Mouse (Mus musculus) cerebellum, adult 9-11 months (tissue): Measurements from ENCODE around the gene Hivep2.

Experiments used
- DNase-seq: peaks from one replicate; pipeline ENCODE4 v3.0.0; 2022

Hivep2 gene

GRCm38 (mm10) chr10:14087316-14087715 is 121.4 kb downstream of the Hivep2 start:
- no peak for DNase-seq

DNA sequence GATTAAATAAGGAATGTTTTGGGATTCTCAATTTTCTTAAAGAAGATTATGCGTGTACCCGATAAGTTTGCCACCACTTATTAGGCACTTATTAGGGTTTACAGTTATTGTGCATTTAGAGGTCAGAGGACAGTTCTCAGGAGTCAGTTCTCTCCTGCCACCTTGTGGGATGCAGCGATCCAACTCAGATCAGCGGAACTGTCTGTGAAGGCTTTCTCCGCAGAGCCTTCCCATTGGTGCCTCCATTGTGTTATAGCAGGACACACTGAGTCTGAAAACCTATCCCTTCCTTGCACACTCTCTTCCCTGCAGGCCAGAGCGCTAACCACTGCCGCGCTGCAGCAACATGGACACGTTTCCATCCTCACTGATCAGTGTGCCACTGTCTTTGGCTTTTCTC is 123.6 kb downstream of the Hivep2 start:
- DNase-seq = no peak

- no peak for DNase-seq
Measured at GRCm38 (mm10) chr10:14094033-14094432, 128.2 kb downstream of the Hivep2 start.

DNA sequence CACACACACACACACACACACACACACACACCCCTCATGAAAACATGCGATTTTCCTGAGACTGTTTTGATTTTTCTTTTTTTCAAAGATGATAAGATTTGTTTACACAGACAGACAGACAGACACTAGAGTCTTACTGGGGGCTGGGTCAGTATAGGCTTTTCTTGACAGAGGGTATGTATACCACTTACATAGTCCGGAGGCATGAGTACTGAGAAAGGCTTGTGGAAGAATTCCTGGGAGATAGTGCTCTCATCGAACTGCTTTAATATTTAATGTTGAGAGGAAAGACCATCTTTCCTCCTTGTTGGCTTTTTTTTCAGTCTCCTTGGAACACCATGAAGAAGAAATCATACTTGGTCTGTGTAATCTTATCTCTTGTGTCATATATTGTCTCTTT is 130.2 kb downstream of the Hivep2 start:
- DNase-seq = no peak

DNA sequence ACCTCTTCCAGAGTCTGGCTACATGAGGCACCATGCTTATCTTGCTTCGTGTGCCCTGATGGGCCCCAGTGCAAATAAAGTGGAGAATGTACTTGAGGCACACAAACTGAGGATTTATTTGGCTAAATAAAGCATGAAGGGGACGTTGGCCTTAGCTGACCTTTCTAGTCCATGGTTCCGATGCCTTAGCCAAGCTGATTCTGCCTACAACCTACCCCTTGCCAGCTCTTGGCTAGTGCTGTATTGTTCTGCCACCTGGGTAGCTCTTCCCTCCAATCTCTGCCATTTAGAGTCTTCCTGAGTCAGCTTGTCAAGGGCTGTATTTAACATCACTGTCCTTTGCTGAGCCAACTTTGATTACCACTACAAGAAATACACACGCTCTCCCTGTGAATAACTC is 133.3 kb downstream of the Hivep2 start:
- DNase-seq = peak; percentile 90

- no peak for DNase-seq
Measured at GRCm38 (mm10) chr10:14100041-14100440, 134.2 kb downstream of the Hivep2 start.

DNA sequence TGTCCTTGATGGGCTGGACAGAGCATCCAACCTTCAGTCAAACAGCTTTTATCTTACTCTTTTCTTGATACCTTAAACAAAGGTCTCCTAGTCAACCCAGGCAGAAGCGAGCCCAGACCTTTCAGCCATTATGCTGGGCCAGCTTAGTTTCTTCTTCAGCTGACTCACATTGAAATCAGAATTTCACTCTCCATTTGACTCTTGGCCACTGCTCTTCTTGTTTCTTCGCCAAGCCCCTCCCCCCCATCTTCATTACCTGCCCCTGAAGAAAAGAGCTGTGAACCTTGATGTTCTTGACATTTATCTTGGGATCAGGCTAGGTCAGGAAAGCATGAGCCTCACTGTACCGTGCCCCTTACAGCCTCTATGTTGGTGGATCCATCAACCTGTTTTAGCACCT is 135.0 kb downstream of the Hivep2 start:
- DNase-seq = no peak

DNA sequence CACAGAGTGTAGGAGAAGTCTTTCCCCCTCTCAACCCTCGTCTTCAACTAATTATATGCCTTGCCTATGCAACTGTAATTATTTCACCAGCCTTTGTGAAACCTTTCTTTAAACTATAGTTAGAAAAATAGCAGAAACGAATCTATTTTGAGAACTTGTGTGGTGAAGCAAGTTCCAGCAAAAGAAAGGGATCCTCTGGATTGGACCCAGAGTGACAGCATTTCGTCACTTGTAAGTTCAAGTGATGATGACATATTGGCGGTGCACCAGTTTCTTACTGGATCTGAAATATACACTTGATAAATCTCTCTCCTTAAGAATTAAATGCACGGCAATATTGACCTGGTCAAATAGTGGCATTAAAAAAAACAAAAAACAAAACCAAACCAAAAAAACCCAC is 136.1 kb downstream of the Hivep2 start:
- no peak for DNase-seq

DNA sequence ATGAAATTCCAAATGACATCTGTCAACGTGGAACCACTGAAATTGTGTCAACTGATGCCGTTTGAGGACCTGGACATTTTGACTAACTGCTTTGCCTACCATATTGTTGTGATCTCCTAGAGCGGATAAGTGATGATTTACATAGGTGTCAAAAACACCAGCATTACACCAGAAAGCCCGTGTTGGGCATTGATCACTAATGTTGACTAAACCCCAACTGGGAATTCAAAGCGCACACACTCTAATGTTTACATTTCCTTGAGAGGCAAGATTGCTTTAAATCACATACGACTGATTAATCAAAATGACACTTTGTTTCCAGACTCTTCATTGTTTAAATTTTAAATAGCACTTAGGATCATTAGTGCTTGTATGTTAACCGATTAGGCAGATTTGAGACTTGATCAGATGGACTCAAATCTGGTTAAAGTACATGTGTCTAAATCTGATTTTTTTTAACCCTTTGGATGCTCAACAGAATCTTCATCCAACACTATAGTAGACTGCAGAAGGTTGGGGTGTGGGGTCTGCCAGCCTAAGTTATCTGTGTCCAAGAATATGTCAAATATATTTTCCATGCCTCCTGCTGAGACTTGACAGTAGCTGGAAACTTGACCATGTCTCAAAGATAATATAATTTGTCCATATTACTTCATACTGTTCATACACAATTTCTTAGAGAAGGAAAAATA is 142.3 kb downstream of the Hivep2 start:
- no peak for DNase-seq

GRCm38 (mm10) chr10:14115846-14116245 is 150.0 kb downstream of the Hivep2 start:
- DNase-seq = no peak

- DNase-seq = no peak
Measured at GRCm38 (mm10) chr10:14116978-14117377, 151.1 kb downstream of the Hivep2 start.

DNA sequence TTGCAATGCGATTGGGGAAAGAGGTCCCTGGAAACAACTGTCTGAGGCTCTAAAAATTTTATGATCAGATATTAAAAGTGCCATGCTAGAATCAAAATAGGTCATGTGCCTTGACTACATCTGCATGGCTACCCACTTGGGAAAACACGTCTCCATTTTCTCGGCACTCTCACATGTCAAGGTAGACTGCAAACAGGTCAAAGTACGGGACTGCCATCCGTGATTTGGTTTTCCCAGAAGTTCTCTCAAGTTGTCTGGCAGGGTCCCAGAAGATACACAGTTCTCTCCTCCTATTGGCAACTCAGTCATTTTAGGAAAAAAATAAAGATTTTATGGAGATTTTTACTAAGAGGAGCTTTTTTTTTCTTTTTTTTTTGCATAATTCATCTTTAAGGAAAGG is 153.3 kb downstream of the Hivep2 start:
- no peak for DNase-seq

GRCm38 (mm10) chr10:14120512-14120911 is 154.6 kb downstream of the Hivep2 start:
- DNase-seq = no peak

DNA sequence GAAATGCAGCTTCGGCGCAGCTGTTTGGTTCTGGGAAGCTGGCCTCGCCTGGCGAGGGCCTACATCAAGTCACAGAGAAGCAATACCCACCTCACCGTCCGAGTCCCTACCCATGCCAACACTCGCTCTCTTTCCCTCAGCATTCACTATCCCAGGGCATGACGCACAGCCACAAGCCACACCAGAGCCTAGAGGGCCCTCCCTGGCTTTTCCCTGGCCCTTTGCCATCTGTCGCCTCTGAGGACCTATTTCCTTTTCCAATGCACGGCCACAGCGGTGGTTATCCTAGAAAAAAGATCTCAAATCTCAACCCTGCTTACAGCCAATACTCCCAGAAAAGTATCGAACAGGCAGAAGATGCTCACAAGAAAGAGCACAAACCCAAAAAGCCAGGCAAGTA is 162.0 kb downstream of the Hivep2 start:
- no peak for DNase-seq

- DNase-seq = no peak
Measured at GRCm38 (mm10) chr10:14130270-14130669, 164.4 kb downstream of the Hivep2 start.

GRCm38 (mm10) chr10:14131307-14131706 is 165.4 kb downstream of the Hivep2 start:
- DNase-seq = no peak

DNA sequence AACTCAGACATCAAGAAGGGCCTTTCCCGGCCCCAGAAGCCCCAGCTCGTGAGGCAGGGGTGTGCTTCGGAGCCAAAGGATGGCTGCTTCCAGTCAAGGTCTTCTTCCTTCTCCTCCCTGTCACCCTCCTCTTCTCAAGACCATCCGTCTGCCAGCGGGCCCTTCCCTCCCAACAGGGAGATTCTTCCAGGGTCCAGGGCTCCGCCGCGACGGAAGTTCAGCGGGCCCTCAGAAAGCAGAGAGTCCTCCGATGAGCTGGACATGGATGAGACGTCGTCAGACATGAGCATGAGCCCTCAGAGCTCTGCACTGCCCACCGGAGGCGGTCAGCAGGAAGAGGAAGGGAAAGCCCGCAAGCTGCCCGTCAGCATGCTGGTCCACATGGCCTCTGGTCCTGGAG is 166.2 kb downstream of the Hivep2 start:
- no peak for DNase-seq

DNA sequence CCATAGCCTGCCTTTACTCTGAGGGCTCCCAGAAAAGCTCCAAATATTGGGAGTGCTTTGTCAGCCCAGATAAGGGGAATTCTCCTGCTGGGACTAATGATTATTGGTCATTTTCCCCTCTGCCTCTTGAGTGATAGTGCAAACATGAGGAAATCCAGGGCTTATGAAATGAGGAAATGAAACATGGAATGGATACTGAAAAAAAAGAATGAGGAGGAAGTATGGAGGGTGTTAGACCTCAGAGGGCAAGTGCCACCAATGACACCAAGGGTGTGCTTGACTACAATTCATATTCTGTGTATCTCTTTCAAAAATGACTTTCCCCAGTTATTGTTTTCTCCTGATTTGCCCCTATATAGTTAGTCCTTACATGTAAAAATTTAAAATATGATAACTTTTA is 167.1 kb downstream of the Hivep2 start:
- DNase-seq = no peak

GRCm38 (mm10) chr10:14138663-14139062 is 172.8 kb downstream of the Hivep2 start:
- DNase-seq = no peak

DNA sequence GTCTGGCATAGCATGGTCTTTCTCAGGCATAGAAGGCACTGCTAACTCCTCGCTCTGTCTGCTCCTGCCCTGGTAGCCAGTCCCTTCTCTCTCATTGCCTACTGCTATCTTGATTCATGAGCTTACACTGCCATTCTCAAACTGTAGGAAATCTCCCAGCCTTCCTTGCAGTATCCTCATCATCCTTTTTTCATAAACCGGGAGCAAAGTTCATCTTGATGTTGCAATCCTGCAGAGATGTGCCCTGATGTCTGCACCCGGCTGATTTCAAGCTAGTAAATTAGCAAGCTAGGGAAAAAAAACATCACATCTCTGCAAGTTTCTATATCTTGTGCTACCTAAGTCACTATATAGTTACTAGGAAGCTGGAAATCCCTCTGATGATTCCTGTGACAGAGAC is 179.0 kb downstream of the Hivep2 start:
- no peak for DNase-seq

GRCm38 (mm10) chr10:14164829-14165228 is 199.0 kb downstream of the Hivep2 start:
- DNase-seq = no peak

GRCm38 (mm10) chr10:14168197-14168844 is 202.4 kb downstream of the Hivep2 start:
- no peak for DNase-seq

DNA sequence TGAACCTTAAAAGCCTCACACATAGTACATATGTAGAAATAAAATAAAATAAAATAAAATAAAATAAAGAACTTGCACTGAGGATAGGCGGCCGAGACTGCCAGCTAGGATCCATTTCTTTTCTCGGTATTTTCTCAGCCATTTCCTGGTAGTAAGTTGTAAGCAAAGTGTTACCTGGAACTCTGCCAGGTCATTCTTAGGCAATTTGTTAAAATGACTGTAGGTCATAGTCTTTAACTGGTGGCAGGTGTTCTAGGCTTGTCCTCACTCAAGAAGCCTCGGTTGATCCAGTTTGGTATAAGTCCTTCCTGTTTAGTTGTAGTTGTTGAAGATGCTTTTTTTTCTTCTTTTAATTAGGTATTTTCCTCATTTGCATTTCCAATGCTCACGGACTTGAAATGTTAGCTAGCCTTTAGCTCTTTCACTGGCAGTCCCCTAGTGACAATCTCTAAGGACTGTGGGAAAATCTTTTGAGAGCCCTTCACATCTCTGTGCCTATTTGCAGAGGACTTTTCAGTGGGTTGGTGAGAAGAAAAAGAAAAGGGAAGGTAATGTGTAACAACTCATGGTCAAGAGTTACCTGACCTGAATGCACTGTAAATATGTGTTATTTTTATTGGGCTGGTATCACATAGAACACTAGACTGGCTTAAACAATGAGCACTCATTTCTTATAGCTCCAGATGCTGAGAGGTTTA is 203.1 kb downstream of the Hivep2 start:
- no peak for DNase-seq

DNA sequence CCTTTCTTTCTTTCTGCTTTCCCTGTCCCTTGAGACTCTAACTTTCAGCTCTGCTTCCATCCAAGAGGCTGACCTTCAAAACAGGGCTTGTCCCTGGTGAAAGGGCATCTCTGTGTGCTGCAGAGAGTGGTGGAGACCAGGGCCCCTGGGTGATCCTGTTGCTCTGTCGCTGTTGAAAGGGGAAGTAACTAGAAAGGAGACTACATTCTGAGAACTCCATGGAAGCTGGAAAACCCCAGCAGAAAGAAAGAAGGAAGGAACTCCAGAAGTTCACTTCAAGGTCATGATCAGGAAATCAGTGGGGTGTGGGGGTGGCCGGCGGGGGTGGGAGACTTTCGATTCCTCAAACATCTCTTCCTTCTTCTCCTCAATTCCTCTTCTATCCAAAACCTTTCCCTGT is 208.2 kb downstream of the Hivep2 start:
- no peak for DNase-seq
